Mouse (Mus musculus) ES-E14 (cell line): ENCODE data around the gene Barhl2.

ENCODE experiments used
- HCFC1 ChIP-seq: IDR thresholded peaks from 2 replicates; pipeline ENCODE4 v1.6.1; 2012; ENCODE audit warnings: low read length, inconsistent platforms, borderline replicate concordance; ENCODE audit not compliant: insufficient read depth
- MAFK ChIP-seq: IDR thresholded peaks from 2 replicates; pipeline ENCODE4 v1.6.1; 2014; ENCODE audit warnings: mild to moderate bottlenecking, low read depth, low read length, inconsistent platforms; ENCODE audit not compliant: insufficient read depth
- ZC3H11A ChIP-seq: IDR thresholded peaks from 2 replicates; pipeline ENCODE4 v1.6.1; 2012; ENCODE audit warnings: low read depth, mild to moderate bottlenecking, inconsistent platforms, low read length, borderline replicate concordance

GRCm38 (mm10) chr5:106448798-106449125 is 9.2 kb downstream of the Barhl2 start:
- TF ChIP-seq ZC3H11A (no peak), HCFC1 (no peak), MAFK (no peak)
